Mouse (Mus musculus) spleen, adult 2 months (tissue): ENCODE data around the gene Ntan1. TPM values are rescaled to one million over a fixed set of nuclear protein-coding genes. Genes with fewer than 3 reads are reported as not detected.

ENCODE experiments used
- DNase-seq, 2 experiments: peaks; one replicate each; pipeline versions ENCODE4 v3.0.0 to v3.0.0-alpha.2; 2012 to 2021; ENCODE audit warnings: low spot score in 2 of 2, low read depth in 1 of 2
- H3K27ac ChIP-seq: fragments of 200-500 bp; 2 replicates; pipeline ENCODE4 v1.5.1; 2012; ENCODE audit warnings: low read length, inconsistent platforms; ENCODE audit not compliant: insufficient read depth
- H3K27me3 ChIP-seq: fragments of 200-500 bp; 2 replicates; pipeline ENCODE4 v1.6.1; 2012; ENCODE audit warnings: mild to moderate bottlenecking, moderate library complexity, low read length, inconsistent platforms; ENCODE audit not compliant: control insufficient read depth, insufficient read depth
- H3K36me3 ChIP-seq: fragments of 200-500 bp; 2 replicates; pipeline ENCODE4 v1.6.1; 2012; ENCODE audit warnings: mild to moderate bottlenecking, low read length, inconsistent platforms; ENCODE audit not compliant: control insufficient read depth, insufficient read depth
- H3K4me1 ChIP-seq: fragments of 200-500 bp; 2 replicates; pipeline ENCODE4 v1.6.1; 2011; ENCODE audit warnings: inconsistent platforms; ENCODE audit not compliant: control insufficient read depth, insufficient read depth, insufficient read length
- H3K4me3 ChIP-seq: fragments of 200-500 bp; 2 replicates; pipeline ENCODE4 v1.5.1; 2011; ENCODE audit warnings: mild to moderate bottlenecking, inconsistent platforms; ENCODE audit not compliant: insufficient read depth, insufficient read length; ENCODE audit errors: extremely low read depth
- CTCF ChIP-seq: fragments of 200-500 bp; IDR thresholded peaks from 2 replicates; pipeline ENCODE4 v1.5.1; 2011; ENCODE audit warnings: mild to moderate bottlenecking, inconsistent platforms; ENCODE audit not compliant: insufficient read depth, insufficient read length, insufficient replicate concordance; ENCODE audit errors: extremely low read depth
- POLR2A ChIP-seq: fragments of 200-500 bp; IDR thresholded peaks from 2 replicates; pipeline ENCODE4 v1.6.1; 2011; ENCODE audit warnings: low read depth, low read length, inconsistent platforms
- WGBS: fragments of 180-500 bp; shearing (Covaris S2); methylation state at CpG from one replicate; pipeline ENCODE4 v1.1.7; 2018; 5-methylcytosine and 5-hydroxymethylcytosine counted together
- polyA plus RNA-seq: library from polyadenylated mRNA; depleted of rRNA; stranded (reverse); fragments of >200 nt; gene quantifications from 2 replicates; pipeline ENCODE4 v1.2.3, GENCODE M21; 2012; rRNA removed

The Ntan1 gene
- polyA plus RNA-seq, 1 experiment: 42.8 TPM

DNA sequence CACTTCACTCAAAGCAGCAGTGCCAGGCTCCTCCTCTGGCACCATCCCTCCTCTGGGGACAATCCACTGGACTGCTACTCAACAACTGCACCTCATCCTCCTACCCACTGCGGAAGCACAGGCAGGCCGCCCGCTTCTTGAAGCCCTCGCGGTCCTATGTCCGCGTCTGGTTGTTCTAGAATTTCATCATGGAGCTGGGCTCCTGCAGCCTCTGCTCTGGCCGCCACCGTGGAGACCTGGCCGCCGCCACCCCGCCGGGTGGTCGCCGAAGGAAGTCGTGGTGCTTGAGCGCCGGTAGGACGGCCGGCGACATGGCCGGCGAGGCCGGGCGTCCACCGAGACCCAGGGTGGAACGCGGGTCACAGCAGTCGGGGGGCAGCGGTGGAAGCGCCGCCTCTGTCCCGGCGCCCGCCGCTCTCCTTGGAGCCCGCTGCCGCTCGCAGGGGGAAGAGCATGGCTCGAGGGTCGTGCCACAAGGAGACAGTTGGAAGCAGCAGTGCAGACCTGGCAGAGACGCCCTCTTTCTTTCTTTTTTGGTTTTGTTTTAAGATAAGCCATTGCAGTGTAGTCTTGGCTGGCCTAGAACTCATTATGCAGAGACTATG is 49.4 kb downstream of the Ntan1 start:
- Histone ChIP-seq H3K36me3 (peaks cover 14% of the 10 kb centered on the region), H3K27me3 (no peaks in the 10 kb centered on the region), H3K27ac (no peak overlapping the region), H3K4me1 (no peaks in the 10 kb centered on the region; the same call in 1 of the 2 replicates), H3K4me3 (no peak overlapping the region)
- no peak for DNase-seq
- TF ChIP-seq POLR2A: no peak
- no peak for TF ChIP-seq CTCF
- 79% methylated on average over 42 of the region's 42 CpGs for WGBS

DNA sequence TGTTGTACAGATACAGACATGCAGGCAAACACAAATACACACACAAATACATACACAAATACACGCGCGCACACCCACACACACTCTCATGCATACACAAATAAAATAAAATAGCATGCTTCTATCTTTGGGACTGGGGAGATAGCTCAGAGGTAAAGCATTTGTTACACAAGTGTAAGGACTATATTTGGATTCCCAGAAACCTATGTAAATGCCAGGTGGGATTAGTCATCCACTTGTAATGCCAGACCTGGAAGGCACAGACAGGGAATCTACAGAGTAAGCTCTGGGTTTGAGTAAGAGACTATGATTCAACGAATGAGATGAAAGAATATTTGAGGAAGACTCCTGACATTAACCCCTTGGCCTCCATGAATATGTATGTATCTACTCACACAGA is 56.8 kb downstream of the Ntan1 start:
- 97% methylated on average over 4 of the region's 4 CpGs for WGBS
- Histone ChIP-seq H3K4me3 (no peak overlapping the region), H3K27me3 (no peaks in the 10 kb centered on the region), H3K36me3 (peaks cover 12% of the 10 kb centered on the region), H3K4me1 (no peaks in the 10 kb centered on the region), H3K27ac (no peak overlapping the region)
- no peak for TF ChIP-seq POLR2A
- no peak for TF ChIP-seq CTCF
- no peak for DNase-seq

DNA sequence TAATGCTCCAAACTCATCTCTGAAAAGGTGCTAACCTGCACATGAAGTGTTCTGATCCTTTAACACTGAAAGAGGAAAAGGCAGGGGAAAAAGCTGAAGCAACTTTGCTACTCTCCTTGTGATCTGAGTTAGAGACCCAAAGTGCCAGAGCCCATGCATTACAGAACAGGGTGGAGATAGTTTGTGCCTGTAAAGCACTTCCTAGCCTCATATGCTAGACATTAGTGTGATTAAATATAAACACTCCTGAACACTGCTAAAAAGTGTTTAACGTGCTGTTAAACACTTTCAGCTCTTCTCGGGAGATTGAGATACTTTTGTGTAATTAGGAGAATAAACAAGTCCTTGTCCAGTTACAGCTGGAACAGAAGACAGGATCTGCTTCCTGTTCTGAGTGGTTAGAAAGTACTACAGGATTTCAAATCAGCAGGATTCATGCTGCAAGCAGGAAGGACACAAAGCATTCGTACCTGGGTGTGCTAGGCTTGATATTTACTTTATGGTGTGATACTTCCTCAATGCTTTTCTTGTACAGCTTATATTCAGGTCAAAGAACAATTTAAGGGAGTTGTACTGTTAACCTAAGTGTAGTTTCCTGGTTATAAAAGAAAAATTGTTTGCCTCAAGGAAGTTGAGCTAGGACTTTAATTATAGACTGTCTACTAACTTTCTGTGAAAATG is 64.6 kb downstream of the Ntan1 start:
- no peak for TF ChIP-seq CTCF
- Histone ChIP-seq H3K4me3 (no peak overlapping the region), H3K27ac (no peak overlapping the region), H3K36me3 (peaks cover 6% of the 10 kb centered on the region; the same call in 1 of the 2 replicates), H3K4me1 (no peaks in the 10 kb centered on the region), H3K27me3 (no peaks in the 10 kb centered on the region)
- DNase-seq: no peak
- WGBS: 67% methylated on average over 3 of the region's 3 CpGs

Other genes with a start within 250 kb of the Ntan1 start
- gene Parn, start 150.7 kb upstream of the Ntan1 start, polyA plus RNA-seq: 8.8 and 9.9 TPM in 2 replicates
- gene Bfar, start 147.0 kb upstream of the Ntan1 start, polyA plus RNA-seq: 15.6 and 18.1 TPM in 2 replicates
- gene 3110001I22Rik, start 146.9 kb upstream of the Ntan1 start, polyA plus RNA-seq: 0.93 and 0.97 TPM in 2 replicates
- gene Pla2g10, start 87.9 kb upstream of the Ntan1 start, polyA plus RNA-seq: 0.12 and 0.23 TPM in 2 replicates
- gene Rrn3, start 38.1 kb upstream of the Ntan1 start, polyA plus RNA-seq: 5.9 and 6.0 TPM in 2 replicates
- 29.9 and 34.7 TPM in 2 replicates for gene Pdxdc1, start 84.3 kb downstream of the Ntan1 start, polyA plus RNA-seq
- 0.30 and 0.95 TPM in 2 replicates for gene Mpv17l, start 84.3 kb downstream of the Ntan1 start, polyA plus RNA-seq
- gene 2900011O08Rik, start 167.8 kb downstream of the Ntan1 start, polyA plus RNA-seq: not detected in 2 replicates
- gene Ifitm7, start 168.0 kb downstream of the Ntan1 start, polyA plus RNA-seq: 0.13 TPM in 1 of 2 replicates, not detected in the other